In the genomic region with DNA sequence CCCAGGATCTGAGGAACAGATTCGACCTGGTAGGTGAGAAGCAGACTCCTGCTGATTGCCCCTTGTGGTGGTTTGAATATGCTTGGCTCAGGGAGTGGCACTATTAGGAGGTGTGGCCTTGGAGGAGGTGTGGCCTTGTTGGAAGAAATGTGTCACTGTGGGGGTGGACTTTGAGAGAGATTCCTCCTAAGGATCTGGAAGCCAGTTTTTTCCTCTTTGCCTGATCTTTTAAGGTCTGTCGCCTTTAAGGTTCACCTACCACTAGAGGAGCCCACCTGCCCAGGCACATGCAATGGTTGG, we compare ENCODE assay signal across 18 mouse cellular contexts. TPM values are rescaled to one million over a fixed set of nuclear protein-coding genes. Genes with fewer than 3 reads are reported as not detected.
DNase-seq lines count a peak whose midpoint lies in the region; ATAC-seq and TF ChIP-seq lines count a peak whose summit lies in the region.
"Had no signal": no experiment of that assay in that cellular context is flagged by ENCODE, and none has a peak within 500 bp of the region (broad histone marks: within the 10 kb centered on the region; RNA-seq: fewer than 3 reads in every experiment).

No protein-coding gene starts in this region.

- no peaks in the 10 kb centered on the region for H3K36me3 ChIP-seq in kidney, postnatal 0 days (ENCODE audit: insufficient read depth, low read length)
- no peaks in the 10 kb centered on the region for H3K36me3 ChIP-seq in kidney, embryonic 15.5 days
- H3K36me3 ChIP-seq in MEL (ENCODE audit: control insufficient read depth in 1 of 2, insufficient read depth in 2 of 2, low read length in 2 of 2), result no peaks in the 10 kb centered on the region
- H3K36me3 ChIP-seq in lung, postnatal 0 days (ENCODE audit: insufficient read depth, low read length), result no peaks in the 10 kb centered on the region
- no peaks in the 10 kb centered on the region for H3K36me3 ChIP-seq in thymus, adult 2 months (ENCODE audit: control insufficient read depth, insufficient read depth, low read length)
- H3K36me3 ChIP-seq in midbrain, embryonic 10.5 days, result no peaks in the 10 kb centered on the region
- H3K36me3 ChIP-seq: heart, embryonic 13.5 days; liver, embryonic 12.5 days; midbrain, embryonic 12.5 days had no signal

- 31% methylated on average over 2 of the region's 2 CpGs for WGBS in kidney, postnatal 0 days
- 25% methylated on average over 2 of the region's 2 CpGs for whole genome bisulfite sequencing in kidney, embryonic 15.5 days
- 34% methylated on average over 2 of the region's 2 CpGs for WGBS in lung, postnatal 0 days
- 58% methylated on average over 2 of the region's 2 CpGs for WGBS in thymus, adult 2 months
- WGBS in midbrain, embryonic 10.5 days, result 30% methylated on average over 2 of the region's 2 CpGs

- no peak for TF ChIP-seq RAD21 in MEL (IDR thresholded peaks at IDR 0.05; ENCODE audit: low read depth, low read length)

- no peaks in the 10 kb centered on the region for H3K9me3 ChIP-seq in kidney, postnatal 0 days (replicated peaks; ENCODE audit: low read length)
- no peaks in the 10 kb centered on the region for H3K9me3 ChIP-seq in kidney, embryonic 15.5 days (replicated peaks)
- H3K9me3 ChIP-seq in MEL (replicated peaks; ENCODE audit: insufficient read depth, low read length), result no peaks in the 10 kb centered on the region
- no peaks in the 10 kb centered on the region for H3K9me3 ChIP-seq in lung, postnatal 0 days (ENCODE audit: low read length)
- H3K9me3 ChIP-seq in midbrain, embryonic 10.5 days (replicated peaks), result no peaks in the 10 kb centered on the region; the same call in 1 of the 2 replicates
- H3K9me3 ChIP-seq: liver, embryonic 12.5 days; midbrain, embryonic 12.5 days had no signal

- ATAC-seq in kidney, postnatal 0 days (replicated peaks; ENCODE audit: low FRiP score, low read depth), result no peak
- no peak for ATAC-seq in kidney, embryonic 15.5 days (replicated peaks; ENCODE audit: low FRiP score)
- no peak for ATAC-seq in lung, postnatal 0 days
- ATAC-seq: liver, embryonic 12.5 days; Patski had no signal

- no peaks in the 10 kb centered on the region for H3K27me3 ChIP-seq in kidney, postnatal 0 days (ENCODE audit: insufficient read depth, low read length)
- peaks cover 2% of the 10 kb centered on the region; the same call in 1 of the 2 replicates for H3K27me3 ChIP-seq in kidney, embryonic 15.5 days
- peaks cover 4 to 7% of the 10 kb centered on the region in 2 experiments for H3K27me3 ChIP-seq in MEL (ENCODE audit: control insufficient read depth in 1 of 2, insufficient read depth in 2 of 2, low read length in 2 of 2)
- no peaks in the 10 kb centered on the region for H3K27me3 ChIP-seq in lung, postnatal 0 days (replicated peaks; ENCODE audit: insufficient read depth, low read length)
- no peaks in the 10 kb centered on the region for H3K27me3 ChIP-seq in thymus, adult 2 months (ENCODE audit: control insufficient read depth, insufficient read depth, low read length)
- H3K27me3 ChIP-seq in midbrain, embryonic 10.5 days (ENCODE audit: low read depth, poor library complexity, severe bottlenecking), result peaks cover 33% of the 10 kb centered on the region
- H3K27me3 ChIP-seq: Patski had no signal

- no peak overlapping the region for H3K9ac ChIP-seq in kidney, postnatal 0 days (ENCODE audit: low read depth, low read length)
- H3K9ac ChIP-seq in kidney, embryonic 15.5 days, result no peak overlapping the region
- no peak overlapping the region for H3K9ac ChIP-seq in MEL (ENCODE audit: control insufficient read depth, low read depth, low read length, poor library complexity, severe bottlenecking)
- no peak overlapping the region for H3K9ac ChIP-seq in lung, postnatal 0 days (replicated peaks; ENCODE audit: low read depth)
- H3K9ac ChIP-seq: heart, embryonic 13.5 days; liver, embryonic 12.5 days; midbrain, embryonic 12.5 days had no signal

- DNase-seq in adrenal gland, postnatal 36 days, result peak; percentile 30 to 36
- no peak for DNase-seq in adrenal gland, adult 8-10 months
- DNase-seq in kidney, postnatal 0 days (ENCODE audit: low spot score), result peak; percentile 67
- DNase-seq in MEL (ENCODE audit: low read depth, low spot score), result peak; percentile 44
- peak; percentile 61 for DNase-seq in lung, postnatal 0 days (ENCODE audit: low spot score)
- DNase-seq in thymus, adult 2 months, result no peak
- no peak for DNase-seq in midbrain, embryonic 10.5 days (ENCODE audit: low spot score)
- DNase-seq: B cell, adult 2 months; cerebellum, adult 2 months had no signal

- no peak overlapping the region for H3K27ac ChIP-seq in kidney, postnatal 0 days
- no peak overlapping the region; the same call in 1 of the 2 replicates for H3K27ac ChIP-seq in kidney, embryonic 15.5 days
- H3K27ac ChIP-seq in MEL (ENCODE audit: control insufficient read depth, low read depth, low read length), result no peak overlapping the region
- peak overlapping the region; percentile 77; the same call in 1 of the 2 replicates for H3K27ac ChIP-seq in lung, postnatal 0 days (ENCODE audit: low read length)
- H3K27ac ChIP-seq in thymus, adult 2 months (ENCODE audit: control insufficient read depth, insufficient read depth, low read length), result no peak overlapping the region
- H3K27ac ChIP-seq in midbrain, embryonic 10.5 days (replicated peaks), result no peak overlapping the region
- H3K27ac ChIP-seq: liver, embryonic 12.5 days; midbrain, embryonic 12.5 days had no signal

- no peak for TF ChIP-seq POLR2A in MEL (IDR thresholded peaks at IDR 0.05; ENCODE audit: control insufficient read depth in 1 of 2, insufficient read depth in 1 of 2, low read depth in 1 of 2, low read length in 2 of 2, poor library complexity in 1 of 2)
- no peak for TF ChIP-seq POLR2A in thymus, adult 2 months (IDR thresholded peaks at IDR 0.05; ENCODE audit: control insufficient read depth, extremely low read depth, insufficient read depth, low read length, poor library complexity)

- peaks cover 8% of the 10 kb centered on the region; the same call in 1 of the 2 replicates for H3K4me1 ChIP-seq in kidney, postnatal 0 days (replicated peaks; ENCODE audit: insufficient read depth, low read length)
- H3K4me1 ChIP-seq in kidney, embryonic 15.5 days, result peaks cover 21% of the 10 kb centered on the region
- no peaks in the 10 kb centered on the region for H3K4me1 ChIP-seq in MEL (ENCODE audit: control insufficient read depth in 1 of 2, insufficient read depth in 2 of 2, low read length in 2 of 2)
- peaks cover 3% of the 10 kb centered on the region; the same call in 1 of the 2 replicates for H3K4me1 ChIP-seq in lung, postnatal 0 days (ENCODE audit: insufficient read depth, low read depth, low read length)
- no peaks in the 10 kb centered on the region for H3K4me1 ChIP-seq in thymus, adult 2 months (replicated peaks; ENCODE audit: control insufficient read depth, insufficient read depth, low read length)
- peaks cover 16% of the 10 kb centered on the region for H3K4me1 ChIP-seq in midbrain, embryonic 10.5 days
- H3K4me1 ChIP-seq: liver, embryonic 12.5 days had no signal

- peak; percentile 53 for TF ChIP-seq CTCF in kidney, postnatal 0 days (IDR thresholded peaks at IDR 0.05; ENCODE audit: low read depth)
- TF ChIP-seq CTCF in MEL (IDR thresholded peaks at IDR 0.05 in 2 of 3, conservative IDR thresholded peaks at IDR 0.05 in 1 of 3; ENCODE audit: control insufficient read depth in 1 of 3, insufficient read depth in 1 of 3, low read depth in 2 of 3, low read length in 3 of 3, poor library complexity in 1 of 3, severe bottlenecking in 1 of 3), result no peak
- peak; percentile 53 for TF ChIP-seq CTCF in lung, postnatal 0 days (IDR thresholded peaks at IDR 0.05)
- TF ChIP-seq CTCF in thymus, adult 2 months (IDR thresholded peaks at IDR 0.05; ENCODE audit: borderline replicate concordance, control insufficient read depth, extremely low read depth, insufficient read depth, low read length, poor library complexity), result no peak

- H3K79me2 ChIP-seq in MEL (ENCODE audit: control insufficient read depth, insufficient read depth, low read length, poor library complexity), result no peaks in the 10 kb centered on the region

- no peak overlapping the region for H3K4me3 ChIP-seq in kidney, postnatal 0 days (replicated peaks; ENCODE audit: low read depth, low read length)
- H3K4me3 ChIP-seq in kidney, embryonic 15.5 days (replicated peaks), result no peak overlapping the region
- no peak overlapping the region for H3K4me3 ChIP-seq in MEL (ENCODE audit: control insufficient read depth in 1 of 2, insufficient read depth in 1 of 2, low read depth in 2 of 2, low read length in 2 of 2)
- H3K4me3 ChIP-seq in lung, postnatal 0 days (ENCODE audit: low read depth, low read length), result no peak overlapping the region
- H3K4me3 ChIP-seq in thymus, adult 2 months (ENCODE audit: control insufficient read depth, insufficient read depth, low read length), result no peak overlapping the region
- H3K4me3 ChIP-seq in midbrain, embryonic 10.5 days, result no peak overlapping the region
- H3K4me3 ChIP-seq: heart, embryonic 13.5 days; liver, embryonic 12.5 days; midbrain, embryonic 12.5 days had no signal

- TF ChIP-seq EP300 in MEL (IDR thresholded peaks at IDR 0.05; ENCODE audit: low read depth in 1 of 2, low read length in 2 of 2), result no peak
- no peak for TF ChIP-seq EP300 in lung, postnatal 0 days (IDR thresholded peaks at IDR 0.05)

- no peak overlapping the region for H3K4me2 ChIP-seq in kidney, postnatal 0 days (ENCODE audit: low read length)
- no peak overlapping the region for H3K4me2 ChIP-seq in kidney, embryonic 15.5 days
- no peak overlapping the region for H3K4me2 ChIP-seq in lung, postnatal 0 days (replicated peaks; ENCODE audit: low read depth, low read length)
- H3K4me2 ChIP-seq: heart, embryonic 13.5 days; liver, embryonic 12.5 days; midbrain, embryonic 12.5 days had no signal

RNA-seq across cellular contexts. Expression of gene Acvrl1, which starts 6.1 kb away (rescaled TPM):
- 10 to 100 TPM; 13.4 to 17.5 TPM for total RNA-seq in adrenal gland, postnatal 36 days (2021)
- 10 to 100 TPM; 14.5 to 24.7 (median 21.5) TPM for total RNA-seq in adrenal gland, adult 8-10 months (2022)
- polyA plus RNA-seq in kidney, postnatal 0 days (2015; fragmentation: Nextera tagmentation; extraction: Ambion mirVana), result 16.9 and 17.8 TPM in 2 replicates
- polyA plus RNA-seq in kidney, embryonic 15.5 days (2015; fragmentation: Nextera tagmentation; extraction: Ambion mirVana), result 17.2 and 18.4 TPM in 2 replicates
- total RNA-seq in MEL (2012; rRNA removed), result 0.08 TPM in 1 of 2 replicates, not detected in the other
- polyA plus RNA-seq in MEL (2012; ENCODE audit: insufficient read depth in 1 of 2, insufficient read length in 2 of 2, low read depth in 1 of 2, low replicate concordance in 2 of 2, missing spikeins in 1 of 2), result under 1 TPM in 1 of 2 experiments, not detected in 1; 0.18 TPM
- polyA plus RNA-seq in lung, postnatal 0 days (2015; fragmentation: Nextera tagmentation; extraction: Ambion mirVana), result 159 and 168 TPM in 2 replicates
- polyA plus RNA-seq in thymus, adult 2 months (2012; rRNA removed), result 27.2 and 34.2 TPM in 2 replicates
- 8.9 and 10.7 TPM in 2 replicates for polyA plus RNA-seq in midbrain, embryonic 10.5 days (2016; fragmentation: Nextera tagmentation; extraction: Ambion mirVana)
- polyA plus RNA-seq: Patski had no signal

RNA-seq across cellular contexts. Expression of gene Ankrd33, which starts 6.7 kb away (rescaled TPM):
- total RNA-seq in adrenal gland, postnatal 36 days (2021), result under 1 TPM; 0.56 to 0.99 TPM
- total RNA-seq in adrenal gland, adult 8-10 months (2022), result 1 to 10 TPM in 1 of 4 experiments, under 1 TPM in 3; 0.75 to 1.1 (median 0.79) TPM
- polyA plus RNA-seq in kidney, postnatal 0 days (2015; fragmentation: Nextera tagmentation; extraction: Ambion mirVana), result not detected in 2 replicates
- not detected in 2 replicates for polyA plus RNA-seq in kidney, embryonic 15.5 days (2015; fragmentation: Nextera tagmentation; extraction: Ambion mirVana)
- not detected in 2 replicates for total RNA-seq in MEL (2012; rRNA removed)
- not detected for polyA plus RNA-seq in MEL (2012; ENCODE audit: insufficient read depth in 1 of 2, insufficient read length in 2 of 2, low read depth in 1 of 2, low replicate concordance in 2 of 2, missing spikeins in 1 of 2)
- polyA plus RNA-seq in lung, postnatal 0 days (2015; fragmentation: Nextera tagmentation; extraction: Ambion mirVana), result 0.13 TPM in 1 of 2 replicates, not detected in the other
- not detected in 2 replicates for polyA plus RNA-seq in thymus, adult 2 months (2012; rRNA removed)
- polyA plus RNA-seq in midbrain, embryonic 10.5 days (2016; fragmentation: Nextera tagmentation; extraction: Ambion mirVana), result not detected in 2 replicates
- total RNA-seq: left cerebral cortex, adult 18-20 months had no signal
- polyA plus RNA-seq: heart, embryonic 13.5 days; intestine, embryonic 14.5 days; liver, embryonic 12.5 days; midbrain, embryonic 12.5 days; neural tube, embryonic 11.5 days; Patski; spleen, adult 2 months had no signal

RNA-seq across cellular contexts. Expression of gene Fignl2, which starts 43.9 kb away (rescaled TPM):
- 1 to 10 TPM; 9.4 to 9.9 TPM for total RNA-seq in adrenal gland, postnatal 36 days (2021)
- total RNA-seq in adrenal gland, adult 8-10 months (2022), result 1 to 10 TPM; 6.4 to 9.1 (median 7.4) TPM
- 0.38 and 0.47 TPM in 2 replicates for polyA plus RNA-seq in kidney, postnatal 0 days (2015; fragmentation: Nextera tagmentation; extraction: Ambion mirVana)
- 0.22 and 0.44 TPM in 2 replicates for polyA plus RNA-seq in kidney, embryonic 15.5 days (2015; fragmentation: Nextera tagmentation; extraction: Ambion mirVana)
- total RNA-seq in MEL (2012; rRNA removed), result not detected in 2 replicates
- not detected for polyA plus RNA-seq in MEL (2012; ENCODE audit: insufficient read depth in 1 of 2, insufficient read length in 2 of 2, low read depth in 1 of 2, low replicate concordance in 2 of 2, missing spikeins in 1 of 2)
- polyA plus RNA-seq in lung, postnatal 0 days (2015; fragmentation: Nextera tagmentation; extraction: Ambion mirVana), result 0.48 and 0.60 TPM in 2 replicates
- 0.86 and 1.4 TPM in 2 replicates for polyA plus RNA-seq in thymus, adult 2 months (2012; rRNA removed)
- 0.88 and 1.7 TPM in 2 replicates for polyA plus RNA-seq in midbrain, embryonic 10.5 days (2016; fragmentation: Nextera tagmentation; extraction: Ambion mirVana)

RNA-seq across cellular contexts. Expression of gene Acvr1b, which starts 51.6 kb away (rescaled TPM):
- total RNA-seq in adrenal gland, postnatal 36 days (2021), result 1 to 10 TPM; 8.5 to 9.3 TPM
- 10 to 100 TPM in 3 of 4 experiments, 1 to 10 TPM in 1; 8.6 to 15.4 (median 12.1) TPM for total RNA-seq in adrenal gland, adult 8-10 months (2022)
- 5.8 and 6.4 TPM in 2 replicates for polyA plus RNA-seq in kidney, postnatal 0 days (2015; fragmentation: Nextera tagmentation; extraction: Ambion mirVana)
- 6.2 and 6.4 TPM in 2 replicates for polyA plus RNA-seq in kidney, embryonic 15.5 days (2015; fragmentation: Nextera tagmentation; extraction: Ambion mirVana)
- total RNA-seq in MEL (2012; rRNA removed), result 9.7 and 10.4 TPM in 2 replicates
- 10 to 100 TPM in 1 of 2 experiments, not detected in 1; 13.2 TPM for polyA plus RNA-seq in MEL (2012; ENCODE audit: insufficient read depth in 1 of 2, insufficient read length in 2 of 2, low read depth in 1 of 2, low replicate concordance in 2 of 2, missing spikeins in 1 of 2)
- 6.6 and 7.4 TPM in 2 replicates for polyA plus RNA-seq in lung, postnatal 0 days (2015; fragmentation: Nextera tagmentation; extraction: Ambion mirVana)
- 34.9 and 35.3 TPM in 2 replicates for polyA plus RNA-seq in thymus, adult 2 months (2012; rRNA removed)
- 5.4 and 7.0 TPM in 2 replicates for polyA plus RNA-seq in midbrain, embryonic 10.5 days (2016; fragmentation: Nextera tagmentation; extraction: Ambion mirVana)

Comparison
In these comparisons a context has a peak if more than half of its experiments do, and no peak if none do; other contexts are left out.
1. DNase-seq: peak in adrenal gland, postnatal 36 days (2 of 2), kidney, postnatal 0 days (single experiment), MEL (single experiment) and lung, postnatal 0 days (single experiment); none in adrenal gland, adult 8-10 months (single experiment), thymus, adult 2 months (single experiment) and midbrain, embryonic 10.5 days (single experiment).
2. CTCF ChIP-seq: peak in kidney, postnatal 0 days (single experiment) and lung, postnatal 0 days (single experiment); none in MEL (0 of 3) and thymus, adult 2 months (single experiment).